Mouse (Mus musculus): ENCODE measurements around the gene Chst10. TPM values are rescaled to one million over a fixed set of nuclear protein-coding genes. Genes with fewer than 3 reads are reported as not detected.

Chst10 gene
- polyA plus RNA-seq (2016; fragmentation: Nextera tagmentation; extraction: Ambion mirVana) = 27.3 and 32.1 TPM in 2 replicates

- peak within 1 kb of the TSS; percentile 80 for H3K9ac ChIP-seq (replicated peaks)
- H3K4me3 ChIP-seq = peak within 1 kb of the TSS; percentile 80
- H3K36me3 ChIP-seq = no peaks in the 10 kb centered on the region; the same call in 1 of the 2 replicates
- H3K27me3 ChIP-seq = peaks cover 11% of the 10 kb centered on the region; the same call in 1 of the 2 replicates
- no peaks in the 10 kb centered on the region for H3K9me3 ChIP-seq
- peak within 1 kb of the TSS; percentile 69 for H3K4me2 ChIP-seq (replicated peaks)
- WGBS = under 1% methylated on average over 65 of the region's 67 CpGs
- ATAC-seq (ENCODE audit: low FRiP score, low read depth) = peak; percentile 95
- peak within 1 kb of the TSS; percentile 86 for H3K27ac ChIP-seq (replicated peaks)
- peaks cover 22% of the 10 kb centered on the region for H3K4me1 ChIP-seq
Observed at GRCm38 (mm10) chr1:38897431-38898248, at the start of gene Chst10. Gene Chst10 (minus strand): TSS chr1:38898161.

GRCm38 (mm10) chr1:38939608-38940007 lies 41.6 kb upstream of the Chst10 start:
- H3K36me3 ChIP-seq = no peaks in the 10 kb centered on the region
- no peaks in the 10 kb centered on the region for H3K4me1 ChIP-seq
- H3K9me3 ChIP-seq = no peaks in the 10 kb centered on the region
- no peaks in the 10 kb centered on the region for H3K27me3 ChIP-seq
- H3K4me3 ChIP-seq = no peak overlapping the region
- no peak overlapping the region for H3K9ac ChIP-seq (replicated peaks)
- no peak overlapping the region for H3K4me2 ChIP-seq (replicated peaks)
- no peak for ATAC-seq (ENCODE audit: low FRiP score, low read depth)
- H3K27ac ChIP-seq (replicated peaks) = no peak overlapping the region
- WGBS = 9% methylated on average over 5 of the region's 5 CpGs

DNA sequence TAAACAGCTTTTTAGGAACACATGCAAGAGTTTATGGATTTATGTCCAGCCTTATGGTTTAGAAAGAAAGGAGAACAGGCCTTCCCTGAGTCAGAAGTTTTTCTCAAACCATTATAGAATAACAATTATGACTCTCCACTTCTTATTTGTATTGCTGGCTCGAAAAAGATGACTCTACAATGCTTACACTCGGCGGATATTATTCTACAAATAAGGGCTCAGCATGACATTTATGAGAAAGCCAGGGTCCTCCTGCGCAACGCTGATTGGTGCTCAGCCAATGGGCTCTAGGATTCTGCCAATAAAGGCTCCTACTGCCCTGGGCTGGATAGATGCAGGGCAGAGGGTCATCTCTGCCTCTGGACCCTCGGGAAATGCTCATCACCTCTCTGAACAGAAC lies 40.9 kb upstream of the Chst10 start, which contains the start of gene Nms:
TSS of gene Nms (plus strand) at position 301 of the 400 bp plus-strand sequence.
- WGBS = 72% methylated on average over 6 of the region's 6 CpGs
- ATAC-seq (ENCODE audit: low FRiP score, low read depth) = no peak

GRCm38 (mm10) chr1:38936780-38937179 lies 38.8 kb upstream of the Chst10 start:
- Histone ChIP-seq H3K9me3 (no peaks in the 10 kb centered on the region), H3K27me3 (no peaks in the 10 kb centered on the region), H3K9ac (replicated peaks) (no peak overlapping the region), H3K27ac (replicated peaks) (no peak overlapping the region), H3K4me1 (no peaks in the 10 kb centered on the region), H3K4me2 (replicated peaks) (no peak overlapping the region), H3K4me3 (no peak overlapping the region), H3K36me3 (no peaks in the 10 kb centered on the region)
- WGBS = 21% methylated on average over 6 of the region's 6 CpGs
- no peak for ATAC-seq (ENCODE audit: low FRiP score, low read depth)

More for the DNA sequence above, 40.9 kb upstream of the Chst10 start, which contains the start of gene Nms:
- no peaks in the 10 kb centered on the region for H3K36me3 ChIP-seq
- H3K27me3 ChIP-seq = no peaks in the 10 kb centered on the region
- no peak within 1 kb of the TSS for H3K4me3 ChIP-seq
- no peaks in the 10 kb centered on the region for H3K4me1 ChIP-seq
- H3K4me2 ChIP-seq (replicated peaks) = no peak within 1 kb of the TSS
- H3K9ac ChIP-seq (replicated peaks) = no peak within 1 kb of the TSS
- H3K9me3 ChIP-seq = no peaks in the 10 kb centered on the region
- H3K27ac ChIP-seq (replicated peaks) = no peak within 1 kb of the TSS

GRCm38 (mm10) chr1:38934668-38935067 lies 36.7 kb upstream of the Chst10 start:
- no peaks in the 10 kb centered on the region for H3K27me3 ChIP-seq
- H3K9ac ChIP-seq (replicated peaks) = no peak overlapping the region
- ATAC-seq (ENCODE audit: low FRiP score, low read depth) = no peak
- H3K4me1 ChIP-seq = no peaks in the 10 kb centered on the region
- H3K36me3 ChIP-seq = no peaks in the 10 kb centered on the region
- H3K4me2 ChIP-seq (replicated peaks) = no peak overlapping the region
- H3K27ac ChIP-seq (replicated peaks) = no peak overlapping the region
- 35% methylated on average over 5 of the region's 5 CpGs for WGBS
- H3K9me3 ChIP-seq = no peaks in the 10 kb centered on the region
- H3K4me3 ChIP-seq = no peak overlapping the region

GRCm38 (mm10) chr1:38930767-38931166 lies 32.8 kb upstream of the Chst10 start:
- H3K27me3 ChIP-seq = no peaks in the 10 kb centered on the region

DNA sequence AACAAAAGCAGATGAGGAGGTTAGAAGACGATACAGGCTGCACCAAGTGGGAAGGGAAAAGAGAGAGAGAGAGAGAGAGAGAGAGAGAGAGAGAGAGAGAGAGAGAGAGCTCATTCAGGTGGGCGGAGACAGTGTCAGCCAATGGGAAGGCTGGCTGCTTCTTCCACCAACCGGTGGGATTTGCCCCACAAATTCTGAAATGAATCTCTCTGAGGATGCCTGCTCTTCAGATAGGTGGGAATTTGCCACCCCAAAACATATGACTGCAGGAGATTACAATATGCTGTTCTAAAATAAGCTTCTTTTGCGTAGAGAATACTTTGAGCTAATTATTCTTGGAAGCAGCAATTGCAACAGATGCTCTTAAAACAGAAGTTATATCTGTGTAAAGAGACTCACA lies 31.5 kb upstream of the Chst10 start:
- H3K4me3 ChIP-seq = no peak overlapping the region
- H3K9me3 ChIP-seq = no peaks in the 10 kb centered on the region
- H3K27me3 ChIP-seq = no peaks in the 10 kb centered on the region
- H3K36me3 ChIP-seq = no peaks in the 10 kb centered on the region
- WGBS = 69% methylated on average over 4 of the region's 4 CpGs
- H3K4me1 ChIP-seq = no peaks in the 10 kb centered on the region
- no peak overlapping the region for H3K4me2 ChIP-seq (replicated peaks)
- H3K9ac ChIP-seq (replicated peaks) = no peak overlapping the region
- H3K27ac ChIP-seq (replicated peaks) = no peak overlapping the region
- ATAC-seq (ENCODE audit: low FRiP score, low read depth) = no peak

More at GRCm38 (mm10) chr1:38930767-38931166, 32.8 kb upstream of the Chst10 start:
- Histone ChIP-seq H3K9me3 (no peaks in the 10 kb centered on the region), H3K4me2 (replicated peaks) (no peak overlapping the region), H3K4me3 (no peak overlapping the region), H3K27ac (replicated peaks) (no peak overlapping the region), H3K4me1 (no peaks in the 10 kb centered on the region), H3K9ac (replicated peaks) (no peak overlapping the region), H3K36me3 (no peaks in the 10 kb centered on the region)
- no peak for ATAC-seq (ENCODE audit: low FRiP score, low read depth)
- 74% methylated on average over 8 of the region's 8 CpGs for WGBS

GRCm38 (mm10) chr1:38928996-38929395 lies 31.0 kb upstream of the Chst10 start:
- Histone ChIP-seq H3K27me3 (no peaks in the 10 kb centered on the region), H3K9me3 (no peaks in the 10 kb centered on the region), H3K4me3 (no peak overlapping the region), H3K36me3 (no peaks in the 10 kb centered on the region), H3K4me2 (replicated peaks) (no peak overlapping the region), H3K4me1 (no peaks in the 10 kb centered on the region), H3K9ac (replicated peaks) (no peak overlapping the region), H3K27ac (replicated peaks) (no peak overlapping the region)
- WGBS = 85% methylated on average over 4 of the region's 4 CpGs
- ATAC-seq (ENCODE audit: low FRiP score, low read depth) = no peak

- Histone ChIP-seq H3K4me3 (no peak overlapping the region), H3K9ac (replicated peaks) (no peak overlapping the region), H3K4me2 (replicated peaks) (no peak overlapping the region), H3K36me3 (no peaks in the 10 kb centered on the region), H3K4me1 (no peaks in the 10 kb centered on the region), H3K27ac (replicated peaks) (no peak overlapping the region), H3K9me3 (no peaks in the 10 kb centered on the region), H3K27me3 (no peaks in the 10 kb centered on the region)
- no peak for ATAC-seq (ENCODE audit: low FRiP score, low read depth)
- 80% methylated on average over 2 of the region's 2 CpGs for WGBS
Observed at GRCm38 (mm10) chr1:38903985-38904384, 6.0 kb upstream of the Chst10 start.

- no peak overlapping the region for H3K4me2 ChIP-seq (replicated peaks)
- 0 out of 2 replicates have a peak, but pooled peaks cover 4% of the 10 kb centered on the region for H3K27me3 ChIP-seq
- H3K9ac ChIP-seq (replicated peaks) = no peak overlapping the region
- ATAC-seq (ENCODE audit: low FRiP score, low read depth) = no peak
- no peak overlapping the region for H3K27ac ChIP-seq (replicated peaks)
- 69% methylated on average over 5 of the region's 5 CpGs for WGBS
- no peaks in the 10 kb centered on the region for H3K36me3 ChIP-seq
- H3K4me3 ChIP-seq = no peak overlapping the region
- peaks cover 3% of the 10 kb centered on the region for H3K4me1 ChIP-seq
- no peaks in the 10 kb centered on the region for H3K9me3 ChIP-seq
Observed at GRCm38 (mm10) chr1:38902571-38902970, 4.6 kb upstream of the Chst10 start.

DNA sequence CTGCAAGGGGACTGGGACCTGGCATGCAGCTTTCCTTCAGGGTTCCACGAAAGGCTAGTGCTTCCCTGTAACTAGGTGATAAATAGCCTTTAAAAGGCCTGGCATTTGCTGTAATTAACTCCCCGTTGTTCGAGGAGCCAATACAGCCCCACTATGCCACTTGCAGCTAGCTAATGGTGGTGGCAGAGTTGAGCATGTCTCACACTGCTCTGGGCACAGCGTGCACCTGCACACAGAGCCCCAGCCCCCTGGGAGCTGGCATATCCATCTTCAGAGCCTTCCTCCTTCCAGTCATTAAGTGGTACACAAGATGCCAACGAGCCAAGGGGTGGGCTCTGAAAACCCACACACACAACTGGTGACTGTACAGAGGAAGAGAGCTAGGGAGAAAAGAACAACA lies 4.9 kb downstream of the Chst10 start:
- H3K27ac ChIP-seq (replicated peaks) = peak overlapping the region; percentile 61
- no peak overlapping the region for H3K4me3 ChIP-seq

DNA sequence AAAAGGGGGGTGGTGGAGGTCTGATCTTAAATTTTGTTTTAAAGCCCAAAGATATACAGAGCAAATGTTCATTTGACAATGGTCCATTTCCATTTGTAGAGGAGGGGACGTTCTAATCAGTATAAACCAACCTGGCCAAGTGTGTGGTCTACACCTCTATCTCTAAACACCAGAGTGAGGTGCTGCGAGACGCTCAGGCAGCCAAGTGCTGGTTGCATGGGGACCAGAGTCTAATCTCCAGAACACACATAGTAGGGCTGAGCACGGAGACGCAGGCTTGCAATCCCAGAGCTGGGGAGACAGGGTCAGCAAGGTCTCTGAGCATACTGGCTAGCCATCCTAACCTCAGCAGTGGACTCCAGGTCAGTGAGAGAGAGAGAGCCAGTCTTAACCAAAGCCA lies 6.5 kb downstream of the Chst10 start:
- no peak overlapping the region for H3K4me2 ChIP-seq (replicated peaks)
- no peak overlapping the region for H3K9ac ChIP-seq (replicated peaks)
- H3K4me3 ChIP-seq = no peak overlapping the region
- H3K36me3 ChIP-seq = peaks cover 6% of the 10 kb centered on the region; the same call in 1 of the 2 replicates
- no peak for ATAC-seq (ENCODE audit: low FRiP score, low read depth)
- no peak overlapping the region for H3K27ac ChIP-seq (replicated peaks)
- H3K4me1 ChIP-seq = peaks cover 20% of the 10 kb centered on the region; the same call in 1 of the 2 replicates
- WGBS = 93% methylated on average over 5 of the region's 5 CpGs
- no peaks in the 10 kb centered on the region for H3K9me3 ChIP-seq
- peaks cover 7% of the 10 kb centered on the region; the same call in 1 of the 2 replicates for H3K27me3 ChIP-seq

More for the DNA sequence above, 4.9 kb downstream of the Chst10 start:
- no peak overlapping the region for H3K9ac ChIP-seq (replicated peaks)
- WGBS = 84% methylated on average over 5 of the region's 5 CpGs
- ATAC-seq (ENCODE audit: low FRiP score, low read depth) = no peak
- peaks cover 22% of the 10 kb centered on the region for H3K4me1 ChIP-seq
- no peaks in the 10 kb centered on the region for H3K9me3 ChIP-seq
- H3K27me3 ChIP-seq = peaks cover 7% of the 10 kb centered on the region; the same call in 1 of the 2 replicates
- peaks cover 6% of the 10 kb centered on the region; the same call in 1 of the 2 replicates for H3K36me3 ChIP-seq
- no peak overlapping the region for H3K4me2 ChIP-seq (replicated peaks)
